Mouse (Mus musculus) neural tube, embryonic 13.5 days (tissue): Measurements from ENCODE around the gene Olfr898. TPM values are rescaled to one million over a fixed set of nuclear protein-coding genes. Genes with fewer than 3 reads are reported as not detected.

Source experiments
- ATAC-seq: fragments of 200-750 bp; cut with Nextera tagmentation; 2 replicates; pipeline ENCODE4 v1.8.0; 2017; ENCODE audit warnings: low read depth, mild to moderate bottlenecking, moderate TSS enrichment, moderate library complexity
- H3K27ac ChIP-seq: fragments of 300-500 bp; sonication (generic); replicated peaks from 2 replicates; pipeline ENCODE4 v1.5.1; 2015; ENCODE audit warnings: moderate library complexity, mild to moderate bottlenecking, inconsistent platforms
- H3K27me3 ChIP-seq: fragments of 300-500 bp; sonication (generic); 2 replicates; pipeline ENCODE4 v1.6.1; 2015; ENCODE audit warnings: mild to moderate bottlenecking, inconsistent platforms
- H3K36me3 ChIP-seq: fragments of 300-500 bp; sonication (generic); 2 replicates; pipeline ENCODE4 v1.6.1; 2015; ENCODE audit warnings: mild to moderate bottlenecking, inconsistent platforms
- H3K4me1 ChIP-seq: fragments of 300-500 bp; sonication (generic); replicated peaks from 2 replicates; pipeline ENCODE4 v1.6.1; 2015; ENCODE audit warnings: inconsistent platforms
- H3K4me2 ChIP-seq: fragments of 300-500 bp; sonication (generic); 2 replicates; pipeline ENCODE4 v1.6.1; 2015; ENCODE audit warnings: inconsistent platforms, mild to moderate bottlenecking, moderate library complexity
- H3K4me3 ChIP-seq: fragments of 300-500 bp; sonication (generic); 2 replicates; pipeline ENCODE4 v1.5.1; 2015; ENCODE audit warnings: mild to moderate bottlenecking, inconsistent platforms
- H3K9ac ChIP-seq: fragments of 300-500 bp; sonication (generic); 2 replicates; pipeline ENCODE4 v1.6.1; 2015; ENCODE audit warnings: moderate library complexity, mild to moderate bottlenecking, inconsistent platforms
- H3K9me3 ChIP-seq: fragments of 300-500 bp; sonication (generic); 2 replicates; pipeline ENCODE4 v1.6.1; 2016; ENCODE audit warnings: inconsistent platforms
- WGBS: fragments of 180-500 bp; shearing (Covaris S2); methylation state at CpG from one replicate; pipeline ENCODE4 v1.1.7; 2015; 5-methylcytosine and 5-hydroxymethylcytosine counted together
- polyA plus RNA-seq: library from polyadenylated mRNA; unstranded; fragments of >200 nt; fragmentation: Nextera tagmentation; extraction: Ambion mirVana; gene quantifications from 2 replicates; pipeline ENCODE4 v1.2.1, GENCODE M21; 2015

Gene Olfr898
- polyA plus RNA-seq: not detected in 2 replicates

- Histone ChIP-seq H3K9me3 (no peaks in the 10 kb centered on the region), H3K4me3 (no peak within 1 kb of the TSS), H3K4me2 (no peak within 1 kb of the TSS), H3K36me3 (no peaks in the 10 kb centered on the region), H3K27ac (no peak within 1 kb of the TSS), H3K9ac (no peak within 1 kb of the TSS), H3K27me3 (no peaks in the 10 kb centered on the region), H3K4me1 (no peaks in the 10 kb centered on the region)
- 92% methylated on average over 4 of the region's 4 CpGs for WGBS
- ATAC-seq: no peak
These were observed at the start of gene Olfr898 for GRCm38 (mm10) chr9:38348111-38348510. Olfr898 (plus strand) TSS chr9:38348411.

- Histone ChIP-seq H3K9me3 (no peaks in the 10 kb centered on the region), H3K27ac (no peak within 1 kb of the TSS), H3K27me3 (no peaks in the 10 kb centered on the region), H3K4me1 (no peaks in the 10 kb centered on the region), H3K9ac (no peak within 1 kb of the TSS), H3K4me3 (no peak within 1 kb of the TSS), H3K36me3 (no peaks in the 10 kb centered on the region), H3K4me2 (no peak within 1 kb of the TSS)
- no peak for ATAC-seq
- WGBS: 83% methylated on average over 3 of the region's 3 CpGs
These were observed 19.5 kb upstream of the Olfr898 start, which contains the start of gene Olfr25 for GRCm38 (mm10) chr9:38328760-38329159. Olfr25 (plus strand) TSS chr9:38329060.

- H3K4me3 ChIP-seq: no peak within 1 kb of the TSS
- ATAC-seq: no peak
- no peak within 1 kb of the TSS for H3K4me2 ChIP-seq
- WGBS: 95% methylated on average over 2 of the region's 2 CpGs
- H3K27ac ChIP-seq: no peak within 1 kb of the TSS
- no peaks in the 10 kb centered on the region for H3K4me1 ChIP-seq
- H3K9ac ChIP-seq: no peak within 1 kb of the TSS
- H3K9me3 ChIP-seq: no peaks in the 10 kb centered on the region
- no peaks in the 10 kb centered on the region for H3K36me3 ChIP-seq
- H3K27me3 ChIP-seq: no peaks in the 10 kb centered on the region
These were observed 18.4 kb downstream of the Olfr898 start, which contains the start of gene Olfr250 for GRCm38 (mm10) chr9:38366596-38366995. Olfr250 (plus strand) TSS chr9:38366896.

GRCm38 (mm10) chr9:38376786-38377185 is 28.6 kb downstream of the Olfr898 start, which contains the start of gene Olfr251:
Olfr251 (plus strand) TSS chr9:38377086.
- no peak for ATAC-seq
- H3K27me3 ChIP-seq: no peaks in the 10 kb centered on the region
- H3K9me3 ChIP-seq: no peaks in the 10 kb centered on the region
- no peak within 1 kb of the TSS for H3K9ac ChIP-seq
- H3K4me1 ChIP-seq: no peaks in the 10 kb centered on the region
- H3K4me2 ChIP-seq: no peak within 1 kb of the TSS
- 76% methylated on average over 2 of the region's 2 CpGs for WGBS
- H3K36me3 ChIP-seq: no peaks in the 10 kb centered on the region
- H3K27ac ChIP-seq: no peak within 1 kb of the TSS
- no peak within 1 kb of the TSS for H3K4me3 ChIP-seq

GRCm38 (mm10) chr9:38401398-38401797 is 53.2 kb downstream of the Olfr898 start, which contains the start of gene Olfr147:
Olfr147 (plus strand) TSS chr9:38401698.
- Histone ChIP-seq H3K4me1 (no peaks in the 10 kb centered on the region), H3K36me3 (no peaks in the 10 kb centered on the region), H3K4me3 (no peak within 1 kb of the TSS), H3K27ac (no peak within 1 kb of the TSS), H3K4me2 (no peak within 1 kb of the TSS), H3K27me3 (no peaks in the 10 kb centered on the region), H3K9ac (no peak within 1 kb of the TSS), H3K9me3 (no peaks in the 10 kb centered on the region)
- ATAC-seq: no peak
- WGBS: 93% methylated on average over 1 of the region's 1 CpGs

Other genes starting within 250 kb of the Olfr898 start
- gene Olfr888, start 240.3 kb upstream of the Olfr898 start, polyA plus RNA-seq: not detected in 2 replicates
- 0.07 TPM in 2 replicates for gene Olfr889, start 233.2 kb upstream of the Olfr898 start, polyA plus RNA-seq
- gene Olfr890, start 205.9 kb upstream of the Olfr898 start, polyA plus RNA-seq: not detected in 2 replicates
- gene Olfr891, start 167.6 kb upstream of the Olfr898 start, polyA plus RNA-seq: not detected in 2 replicates
- not detected in 2 replicates for gene Olfr893, start 140.0 kb upstream of the Olfr898 start, polyA plus RNA-seq
- gene Olfr894, start 130.4 kb upstream of the Olfr898 start, polyA plus RNA-seq: not detected in 2 replicates
- gene Olfr143, start 95.6 kb upstream of the Olfr898 start, polyA plus RNA-seq: not detected in 2 replicates
- not detected in 2 replicates for gene Olfr895, start 80.6 kb upstream of the Olfr898 start, polyA plus RNA-seq
- gene Olfr896-ps1, start 57.3 kb upstream of the Olfr898 start, polyA plus RNA-seq: not detected in 2 replicates
- not detected in 2 replicates for gene Olfr25, start 19.4 kb upstream of the Olfr898 start, polyA plus RNA-seq
- gene Olfr250, start 18.5 kb downstream of the Olfr898 start, polyA plus RNA-seq: not detected in 2 replicates
- not detected in 2 replicates for gene Olfr251, start 28.7 kb downstream of the Olfr898 start, polyA plus RNA-seq
- not detected in 2 replicates for gene Olfr147, start 53.3 kb downstream of the Olfr898 start, polyA plus RNA-seq
- not detected in 2 replicates for gene Olfr901, start 81.0 kb downstream of the Olfr898 start, polyA plus RNA-seq
- gene Olfr902, start 99.2 kb downstream of the Olfr898 start, polyA plus RNA-seq: not detected in 2 replicates
- gene Olfr904, start 114.7 kb downstream of the Olfr898 start, polyA plus RNA-seq: not detected in 2 replicates
- not detected in 2 replicates for gene Olfr905, start 122.7 kb downstream of the Olfr898 start, polyA plus RNA-seq
- not detected in 2 replicates for gene Olfr906, start 138.7 kb downstream of the Olfr898 start, polyA plus RNA-seq
- gene Olfr907, start 147.4 kb downstream of the Olfr898 start, polyA plus RNA-seq: not detected in 2 replicates
- not detected in 2 replicates for gene Olfr911-ps1, start 173.2 kb downstream of the Olfr898 start, polyA plus RNA-seq
- not detected in 2 replicates for gene Olfr910, start 189.4 kb downstream of the Olfr898 start, polyA plus RNA-seq
- gene Olfr912, start 231.8 kb downstream of the Olfr898 start, polyA plus RNA-seq: not detected in 2 replicates
- not detected in 2 replicates for gene Olfr913, start 244.3 kb downstream of the Olfr898 start, polyA plus RNA-seq